Mouse (Mus musculus) gastrocnemius, postnatal 36 days (tissue): ENCODE data around the gene Arhgap24. TPM values are rescaled to one million over a fixed set of nuclear protein-coding genes. Genes with fewer than 3 reads are reported as not detected.

Experiments
- DNase-seq, 2 experiments: peaks; one replicate each; pipeline ENCODE4 v3.0.0; 2022
- intact Hi-C: fragments of 180-260 bp; cut with DNase I; formaldehyde crosslinking; loops from one replicate; pipeline ENCODE4 v1.15.1; 2025
- total RNA-seq, 2 experiments: library from RNA; stranded (reverse); gene quantifications; 2 replicates each; pipeline ENCODE4 v1.2.3; 2021

Arhgap24 gene
- total RNA-seq, 2 experiments from 2014 or later = 17.6 to 18.5 TPM

DNA sequence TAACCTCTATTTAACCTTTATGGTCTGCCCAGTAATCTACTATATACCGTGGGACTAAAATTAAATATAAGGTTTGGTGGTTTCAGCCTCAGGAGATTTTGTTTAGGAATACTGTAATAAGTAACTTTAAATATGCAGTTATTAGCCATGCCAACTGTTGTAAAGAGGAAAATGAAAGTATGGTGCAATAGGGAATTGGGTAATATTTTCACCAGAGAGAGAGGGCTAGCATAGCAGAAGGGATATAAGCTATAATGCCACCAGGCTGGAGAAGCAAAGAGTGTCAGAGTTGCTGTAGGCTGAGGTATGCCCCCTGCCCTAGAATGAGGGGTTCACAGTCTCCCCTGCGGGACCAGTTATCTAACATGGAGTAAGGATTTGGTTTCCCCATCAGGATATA is 90.3 kb downstream of the Arhgap24 start:
- intact Hi-C loops = no loop called here
- no peak for DNase-seq

GRCm38 (mm10) chr5:102576750-102577149 is 95.6 kb downstream of the Arhgap24 start:
- intact Hi-C loops = no loop called here
- no peak for DNase-seq

DNA sequence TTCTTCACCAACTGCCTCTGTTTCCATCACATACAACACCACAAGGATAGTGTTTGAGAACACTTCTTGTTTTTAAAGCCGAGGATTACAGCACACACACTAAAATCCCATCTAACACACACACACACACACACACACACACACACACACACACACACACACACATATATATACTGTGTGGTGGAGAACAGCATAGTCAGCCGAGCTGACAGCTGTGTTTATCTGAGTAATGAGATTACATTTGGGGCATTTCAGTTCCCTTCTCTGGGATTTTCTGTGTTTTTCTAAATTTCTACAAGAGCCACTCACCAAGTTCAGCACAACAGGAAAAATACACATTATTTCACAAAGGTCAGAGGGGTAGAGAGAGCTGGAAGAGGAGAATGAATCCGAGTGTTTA is 96.5 kb downstream of the Arhgap24 start:
- DNase-seq = no peak
- intact Hi-C loops = no loop called here

GRCm38 (mm10) chr5:102578431-102578830 is 97.2 kb downstream of the Arhgap24 start:
- intact Hi-C loops = no loop called here
- no peak for DNase-seq

DNA sequence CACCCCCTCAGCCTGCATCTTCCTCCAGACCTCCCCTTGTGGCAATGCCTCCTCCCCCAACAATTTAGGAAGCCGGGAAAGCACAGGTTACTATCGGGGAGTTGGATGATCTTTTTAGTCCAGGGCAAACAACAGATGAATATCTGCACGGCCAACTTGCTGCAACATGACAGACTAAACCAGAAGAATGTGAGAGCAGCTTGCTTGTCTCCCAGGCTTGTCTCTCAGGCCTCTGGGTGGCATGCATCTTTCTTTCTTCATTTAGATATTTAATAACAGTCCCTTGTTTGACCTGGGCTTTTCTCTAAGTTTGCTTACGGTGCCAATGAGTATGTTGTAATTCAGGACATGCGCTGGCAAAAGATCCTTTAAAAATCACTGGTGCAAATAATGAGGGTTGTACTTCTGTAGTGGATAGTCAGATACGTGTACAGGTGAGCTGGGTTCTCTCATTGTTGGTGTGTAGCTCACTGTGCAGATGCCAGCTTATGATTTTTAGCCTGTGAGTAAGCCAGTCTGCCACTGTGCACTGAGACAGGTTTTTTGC is 101.7 kb downstream of the Arhgap24 start:
- DNase-seq = no peak
- intact Hi-C loops = no loop called here

DNA sequence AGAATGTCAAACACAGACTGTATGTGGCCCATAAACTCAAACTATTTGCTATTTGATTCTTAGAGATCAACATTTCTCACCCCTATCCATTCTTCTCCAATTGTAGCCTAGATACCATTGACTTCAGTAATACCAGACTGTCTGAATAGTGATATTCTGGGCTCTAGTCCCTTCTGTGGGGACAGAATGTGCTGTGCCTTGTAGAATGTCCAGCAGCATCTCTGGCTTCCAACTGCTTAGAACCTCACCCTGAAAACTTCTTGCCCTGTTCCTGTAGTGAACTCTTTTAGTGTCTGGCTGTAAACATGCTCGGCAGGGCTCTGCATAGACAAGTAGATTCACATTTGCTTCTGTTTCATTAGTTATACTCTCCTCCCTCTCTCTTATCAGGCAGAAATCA is 110.2 kb downstream of the Arhgap24 start:
- DNase-seq = no peak
- intact Hi-C loops = no loop called here

GRCm38 (mm10) chr5:102593058-102593457 is 111.9 kb downstream of the Arhgap24 start:
- intact Hi-C loops = no loop called here
- DNase-seq = no peak

GRCm38 (mm10) chr5:102599102-102599501 is 117.9 kb downstream of the Arhgap24 start:
- intact Hi-C loops = no loop called here
- DNase-seq = no peak

- peak in 1 of 2 experiments; percentile 20 for DNase-seq
- intact Hi-C loops = no loop called here
These were observed 132.4 kb downstream of the Arhgap24 start for GRCm38 (mm10) chr5:102613571-102613970.

GRCm38 (mm10) chr5:102614081-102614480 is 132.9 kb downstream of the Arhgap24 start:
- DNase-seq = no peak
- intact Hi-C loops = no loop called here

GRCm38 (mm10) chr5:102615249-102615648 is 134.1 kb downstream of the Arhgap24 start:
- intact Hi-C loops = no loop called here
- no peak for DNase-seq

- intact Hi-C loops = no loop called here
- no peak for DNase-seq
These were observed 139.8 kb downstream of the Arhgap24 start for GRCm38 (mm10) chr5:102621036-102621435.

DNA sequence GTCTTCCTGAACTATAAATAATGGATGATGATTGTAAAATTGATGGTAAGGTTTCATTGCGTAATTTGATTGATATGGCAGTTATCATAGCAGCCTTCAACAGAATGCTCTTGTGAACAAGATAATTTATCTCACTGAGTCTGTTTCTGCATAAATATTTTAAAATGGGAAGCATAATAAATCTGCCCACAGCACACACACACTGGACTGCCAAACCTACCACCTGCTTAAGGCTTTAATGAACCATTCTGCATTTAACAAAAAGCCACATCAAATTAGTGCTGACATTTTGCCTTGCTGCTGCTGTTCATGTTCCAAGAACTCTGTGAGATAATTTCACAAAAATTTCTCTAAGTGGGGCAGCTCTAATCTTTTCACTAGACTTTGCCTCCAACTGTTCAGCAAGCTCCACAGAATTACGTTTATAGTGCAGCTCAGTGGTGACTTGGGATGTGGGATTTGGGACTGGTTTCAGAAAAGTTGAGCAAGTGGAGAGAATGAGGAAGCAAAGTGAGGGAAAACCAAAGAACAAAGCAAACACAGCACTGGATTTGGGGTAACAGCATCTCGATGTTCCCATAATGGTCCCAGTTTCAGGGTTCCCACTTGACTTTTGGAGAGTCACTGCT is 142.7 kb downstream of the Arhgap24 start:
- no peak for DNase-seq
- intact Hi-C loops = no loop called here

- intact Hi-C loops = no loop called here
- no peak for DNase-seq
These were observed 145.5 kb downstream of the Arhgap24 start for GRCm38 (mm10) chr5:102626671-102627070.

DNA sequence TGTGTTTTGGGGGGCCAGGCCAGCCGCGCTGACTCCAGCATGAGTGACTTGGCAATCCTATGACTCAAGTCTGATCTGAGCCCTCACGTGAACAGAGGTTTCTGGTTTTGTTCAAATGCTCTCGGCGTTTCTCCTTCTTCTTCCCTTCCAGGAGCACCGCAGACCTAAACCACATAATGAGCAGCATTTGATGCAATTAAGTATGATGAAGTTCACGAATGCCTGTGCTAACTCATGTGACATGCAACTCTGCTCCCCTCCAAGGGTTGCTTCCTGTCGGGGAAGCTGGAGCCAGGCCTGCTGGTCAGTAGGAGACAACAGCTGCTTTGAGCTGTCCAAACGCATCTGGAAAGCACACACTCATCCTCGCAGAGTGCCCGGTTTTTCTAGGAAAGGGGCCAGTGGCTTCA is 148.2 kb downstream of the Arhgap24 start:
- intact Hi-C loops = no loop called here
- peak in 1 of 2 experiments; percentile 45 for DNase-seq

- DNase-seq = no peak
- intact Hi-C loops = no loop called here
These were observed 154.4 kb downstream of the Arhgap24 start for GRCm38 (mm10) chr5:102635591-102635990.

GRCm38 (mm10) chr5:102639782-102640559 is 158.8 kb downstream of the Arhgap24 start:
- intact Hi-C loops = no loop called here
- no peak for DNase-seq

DNA sequence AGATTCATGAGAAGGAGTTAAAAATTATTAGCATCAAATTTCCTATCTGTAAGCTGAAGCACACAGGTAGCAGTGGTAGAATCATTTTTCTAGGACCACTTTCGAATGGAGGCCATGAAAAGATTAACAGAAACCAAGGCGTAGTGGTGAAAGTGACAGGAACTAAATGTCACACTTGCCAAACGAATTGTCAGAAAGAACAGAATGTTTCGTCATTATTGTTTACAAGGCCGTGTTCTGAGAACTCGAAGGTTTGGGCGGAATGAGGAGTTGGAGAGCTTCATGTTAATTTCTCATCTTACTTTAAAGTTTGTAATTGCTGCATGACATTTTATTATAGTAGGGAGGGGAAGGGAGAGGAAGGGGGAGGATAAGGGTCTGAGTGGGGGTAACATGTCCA is 162.2 kb downstream of the Arhgap24 start:
- intact Hi-C loops = no loop called here
- no peak for DNase-seq

DNA sequence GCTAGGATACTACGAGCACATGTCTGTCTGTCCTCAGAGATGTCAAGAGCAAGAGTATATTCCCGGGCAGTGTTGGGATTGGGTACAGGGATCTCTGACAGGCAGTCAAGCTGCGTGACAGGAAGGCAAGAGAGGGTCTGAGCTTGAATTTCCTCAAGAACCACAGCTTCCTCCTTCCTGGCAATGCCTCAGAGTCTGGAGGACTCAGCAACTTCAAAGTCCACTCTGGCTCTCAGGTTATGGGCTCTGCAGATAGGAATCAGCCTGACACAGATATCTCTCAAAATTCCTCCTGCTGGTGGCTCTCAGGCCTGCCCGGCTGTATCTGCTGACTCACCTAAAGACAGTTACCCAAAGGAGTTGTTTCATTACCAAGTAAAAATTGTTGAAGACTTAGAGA is 162.6 kb downstream of the Arhgap24 start:
- intact Hi-C loops = no loop called here
- DNase-seq = no peak

DNA sequence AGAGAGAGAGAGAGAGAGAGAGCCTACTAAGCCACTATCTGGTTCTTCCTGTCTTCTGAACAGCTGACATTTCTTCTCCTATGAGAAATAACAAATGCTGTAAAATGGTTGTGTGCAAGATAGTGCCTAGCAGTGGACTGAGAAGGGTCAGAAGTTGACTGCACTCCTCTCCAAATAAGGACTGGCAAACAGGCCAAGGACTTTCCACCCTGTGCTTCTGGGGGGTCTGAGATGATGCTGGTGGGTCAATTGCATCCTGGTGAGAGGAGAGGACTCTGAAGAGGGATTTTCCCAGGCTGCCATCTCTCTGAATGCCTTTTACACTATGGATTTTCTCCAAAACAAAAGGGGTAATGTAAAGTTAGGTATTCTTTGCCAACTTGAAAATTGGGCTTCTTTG is 177.9 kb downstream of the Arhgap24 start:
- intact Hi-C loops = no loop called here
- DNase-seq = no peak

GRCm38 (mm10) chr5:102664988-102665726 is 184.0 kb downstream of the Arhgap24 start:
- no peak for DNase-seq
- intact Hi-C loops = no loop called here
